Mouse (Mus musculus) lung, embryonic 14.5 days (tissue): ENCODE data around the gene Myog. TPM values are rescaled to one million over a fixed set of nuclear protein-coding genes. Genes with fewer than 3 reads are reported as not detected.

ENCODE experiments used
- ATAC-seq: fragments of 200-750 bp; cut with Nextera tagmentation; 2 replicates; pipeline ENCODE4 v1.8.0; 2017; ENCODE audit warnings: mild to moderate bottlenecking, moderate TSS enrichment, moderate library complexity; ENCODE audit not compliant: insufficient read depth
- DNase-seq: peaks from one replicate; pipeline ENCODE4 v3.0.0-alpha.2; 2015
- H3K27ac ChIP-seq: fragments of 300-500 bp; sonication (generic); 2 replicates; pipeline ENCODE4 v1.5.1; 2014; ENCODE audit warnings: low read depth, mild to moderate bottlenecking, moderate library complexity
- H3K27me3 ChIP-seq: fragments of 300-500 bp; sonication (generic); 2 replicates; pipeline ENCODE4 v1.6.1; 2014; ENCODE audit warnings: low read length, control low read depth; ENCODE audit not compliant: insufficient read depth
- H3K36me3 ChIP-seq: fragments of 300-500 bp; sonication (generic); 2 replicates; pipeline ENCODE4 v1.6.1; 2014; ENCODE audit warnings: control low read depth; ENCODE audit not compliant: insufficient read depth
- H3K4me1 ChIP-seq: fragments of 300-500 bp; sonication (generic); 2 replicates; pipeline ENCODE4 v1.6.1; 2014; ENCODE audit warnings: antibody characterized with exemption, control low read depth; ENCODE audit not compliant: insufficient read depth
- H3K4me2 ChIP-seq: fragments of 300-500 bp; sonication (generic); 2 replicates; pipeline ENCODE4 v1.6.1; 2014; ENCODE audit warnings: mild to moderate bottlenecking
- H3K4me3 ChIP-seq: fragments of 300-500 bp; sonication (generic); 2 replicates; pipeline ENCODE4 v1.5.1; 2014; ENCODE audit warnings: low read depth, low read length
- H3K9ac ChIP-seq: fragments of 300-500 bp; sonication (generic); 2 replicates; pipeline ENCODE4 v1.6.1; 2014
- H3K9me3 ChIP-seq: fragments of 300-500 bp; sonication (generic); 2 replicates; pipeline ENCODE4 v1.6.1; 2016; ENCODE audit warnings: low read depth, low read length, control low read depth
- CTCF ChIP-seq: IDR thresholded peaks from 2 replicates; pipeline ENCODE4 v1.5.1; 2016; ENCODE audit warnings: antibody characterized with exemption, low read depth
- WGBS: fragments of 180-500 bp; shearing (Covaris S2); extraction: QIAGEN DNeasy Blood & Tissue Kit; methylation state at CpG from one replicate; pipeline ENCODE4 v1.1.7; 2014; 5-methylcytosine and 5-hydroxymethylcytosine counted together
- polyA plus RNA-seq: library from polyadenylated mRNA; unstranded; fragments of >200 nt; fragmentation: Nextera tagmentation; extraction: Ambion mirVana; gene quantifications from 2 replicates; pipeline ENCODE4 v1.2.1, GENCODE M21; 2014

Myog gene
- polyA plus RNA-seq = not detected in 2 replicates

- Histone ChIP-seq H3K27ac (no peak within 1 kb of the TSS), H3K9ac (no peak within 1 kb of the TSS), H3K9me3 (no peaks in the 10 kb centered on the region), H3K27me3 (no peaks in the 10 kb centered on the region), H3K4me2 (no peak within 1 kb of the TSS), H3K4me1 (no peaks in the 10 kb centered on the region; the same call in 1 of the 2 replicates), H3K36me3 (no peaks in the 10 kb centered on the region), H3K4me3 (no peak within 1 kb of the TSS)
- no peak; the same call in 1 of the 2 replicates for ATAC-seq
- DNase-seq = no peak
- TF ChIP-seq CTCF = no peak
- WGBS = 37% methylated on average over 11 of the region's 11 CpGs
These were observed at the start of gene Myog for GRCm38 (mm10) chr1:134289598-134290099. Myog (plus strand) TSS chr1:134289989.

- no peak for TF ChIP-seq CTCF
- no peak for DNase-seq
- H3K27ac ChIP-seq = no peak overlapping the region
- peaks cover 8% of the 10 kb centered on the region for H3K4me1 ChIP-seq
- H3K4me3 ChIP-seq = no peak overlapping the region
- ATAC-seq = no peak
- H3K36me3 ChIP-seq = no peaks in the 10 kb centered on the region
- WGBS = 82% methylated on average over 9 of the region's 9 CpGs
- H3K9ac ChIP-seq = no peak overlapping the region
- H3K4me2 ChIP-seq = no peak overlapping the region
- peaks cover 18% of the 10 kb centered on the region for H3K27me3 ChIP-seq
- H3K9me3 ChIP-seq = no peaks in the 10 kb centered on the region
These were observed 49.1 kb upstream of the Myog start for GRCm38 (mm10) chr1:134240701-134241100.

DNA sequence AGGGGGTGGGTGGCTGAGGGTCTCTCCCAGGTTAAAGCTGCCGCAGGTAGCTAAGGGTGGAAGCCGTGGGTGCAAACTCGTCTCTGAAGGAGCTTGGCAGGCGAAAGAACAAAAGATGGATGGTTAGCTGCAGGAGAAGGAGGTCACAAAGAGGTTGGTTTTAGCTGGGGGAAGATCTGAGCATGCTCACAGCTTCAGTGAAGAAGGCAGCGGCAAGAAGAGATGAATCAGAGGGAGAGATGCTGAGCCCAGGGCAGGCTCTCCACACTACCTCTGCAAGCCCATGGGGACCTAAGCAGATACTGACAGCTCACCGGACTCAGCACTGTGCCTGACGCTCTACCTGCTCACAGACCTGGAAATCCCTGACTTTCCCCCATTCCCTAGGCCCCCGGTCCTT lies 48.5 kb upstream of the Myog start:
- H3K27ac ChIP-seq = no peak overlapping the region
- H3K9ac ChIP-seq = no peak overlapping the region
- TF ChIP-seq CTCF = no peak
- 49% methylated on average over 8 of the region's 8 CpGs for WGBS
- peaks cover 8% of the 10 kb centered on the region for H3K4me1 ChIP-seq
- no peaks in the 10 kb centered on the region for H3K9me3 ChIP-seq
- ATAC-seq = no peak
- no peak overlapping the region for H3K4me2 ChIP-seq
- no peak for DNase-seq
- H3K36me3 ChIP-seq = no peaks in the 10 kb centered on the region
- H3K4me3 ChIP-seq = no peak overlapping the region
- peaks cover 12% of the 10 kb centered on the region for H3K27me3 ChIP-seq

- 0 out of 2 replicates have a peak, but pooled peaks cover 4% of the 10 kb centered on the region for H3K27me3 ChIP-seq
- no peak for TF ChIP-seq CTCF
- no peaks in the 10 kb centered on the region for H3K9me3 ChIP-seq
- H3K4me1 ChIP-seq = peaks cover 8% of the 10 kb centered on the region
- no peak for DNase-seq
- no peak overlapping the region for H3K27ac ChIP-seq
- 60% methylated on average over 2 of the region's 2 CpGs for WGBS
- no peak overlapping the region for H3K4me2 ChIP-seq
- no peaks in the 10 kb centered on the region for H3K36me3 ChIP-seq
- no peak overlapping the region for H3K9ac ChIP-seq
- ATAC-seq = no peak
- no peak overlapping the region for H3K4me3 ChIP-seq
These were observed 47.5 kb upstream of the Myog start for GRCm38 (mm10) chr1:134242286-134242685.

DNA sequence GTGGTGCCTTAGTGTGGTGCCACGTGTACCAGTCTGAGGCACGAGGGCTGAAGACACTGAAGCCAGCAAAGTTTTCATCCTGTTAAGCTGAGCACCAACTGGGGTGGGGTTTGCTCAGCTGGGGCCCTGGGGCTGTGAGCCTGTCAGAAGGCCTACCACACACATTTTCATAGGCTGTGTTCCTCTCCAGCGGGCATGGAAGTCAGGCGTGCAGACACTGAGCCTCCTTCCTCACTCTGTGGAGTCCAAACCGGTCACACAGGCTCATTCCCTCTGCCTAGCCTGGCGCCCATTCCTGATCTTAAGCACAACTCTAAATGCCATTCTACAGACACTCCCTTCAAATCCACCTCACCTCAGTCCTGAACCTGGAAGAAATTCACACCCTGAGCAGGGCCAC lies 46.3 kb upstream of the Myog start:
- Histone ChIP-seq H3K9me3 (no peaks in the 10 kb centered on the region), H3K27me3 (no peaks in the 10 kb centered on the region), H3K27ac (no peak overlapping the region), H3K36me3 (no peaks in the 10 kb centered on the region), H3K4me1 (peaks cover 8% of the 10 kb centered on the region), H3K9ac (no peak overlapping the region), H3K4me3 (peak overlapping the region; percentile 15; the same call in 1 of the 2 replicates), H3K4me2 (no peak overlapping the region; the same call in 1 of the 2 replicates)
- 0 out of 2 replicates have a peak, but pooled peaks have one; percentile 10 for ATAC-seq
- TF ChIP-seq CTCF = no peak
- DNase-seq = peak; percentile 28
- 70% methylated on average over 6 of the region's 6 CpGs for WGBS

DNA sequence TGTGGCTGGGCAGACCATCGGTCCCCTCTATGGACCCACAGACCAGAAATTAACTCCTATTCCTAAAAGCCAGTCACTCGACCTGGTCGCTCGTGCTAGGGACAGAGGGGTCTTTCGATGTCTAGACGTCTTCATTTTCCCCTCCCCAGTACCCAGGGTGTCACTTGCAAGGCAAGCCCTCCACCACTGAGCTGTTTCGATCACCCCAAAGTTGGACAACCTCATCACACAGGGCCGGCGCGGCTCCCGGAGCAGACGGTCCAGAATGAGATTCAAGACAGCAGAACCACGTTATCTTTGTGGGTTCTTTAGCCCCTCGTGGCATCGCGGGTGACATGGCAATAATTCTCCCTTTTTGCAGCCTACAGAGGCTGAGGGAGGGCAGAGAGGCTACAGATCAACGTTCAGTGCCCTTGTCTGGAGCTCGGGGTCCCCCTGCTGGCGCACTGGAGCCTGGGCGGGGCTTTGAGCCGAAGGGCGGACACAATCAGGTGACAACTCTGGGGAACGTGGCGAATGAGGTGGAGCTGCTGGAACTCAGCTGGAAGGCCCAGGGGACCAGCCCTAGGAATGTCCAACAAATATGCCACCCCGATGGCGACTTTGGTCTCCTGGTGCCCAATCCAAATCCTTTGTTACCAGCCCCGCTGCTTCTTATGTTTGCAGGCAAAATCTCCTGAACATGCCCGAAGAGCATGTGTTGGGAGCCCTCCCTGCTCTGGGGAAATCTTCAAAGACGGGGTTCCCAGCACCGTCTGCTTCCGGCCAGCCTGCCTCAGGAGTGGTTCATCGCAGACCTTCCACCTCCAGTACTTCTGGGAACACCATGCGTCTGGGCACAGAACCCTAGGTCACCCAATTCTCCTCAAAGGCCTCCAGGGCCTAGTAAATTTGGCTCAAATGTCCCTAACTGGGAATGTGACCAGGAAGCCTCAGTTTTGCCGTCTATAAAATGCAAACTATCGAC lies 45.6 kb upstream of the Myog start:
- 19% methylated on average over 35 of the region's 35 CpGs for WGBS
- Histone ChIP-seq H3K4me3 (peak overlapping the region; percentile 15; the same call in 1 of the 2 replicates), H3K36me3 (no peaks in the 10 kb centered on the region), H3K9ac (peak overlapping the region; percentile 42; the same call in 1 of the 2 replicates), H3K4me2 (peak overlapping the region; percentile 55), H3K27ac (no peak overlapping the region), H3K4me1 (peaks cover 8% of the 10 kb centered on the region), H3K9me3 (no peaks in the 10 kb centered on the region), H3K27me3 (no peaks in the 10 kb centered on the region)
- TF ChIP-seq CTCF = peak; percentile 98
- ATAC-seq (peak; percentile 91), DNase-seq (peak; percentile 92)

DNA sequence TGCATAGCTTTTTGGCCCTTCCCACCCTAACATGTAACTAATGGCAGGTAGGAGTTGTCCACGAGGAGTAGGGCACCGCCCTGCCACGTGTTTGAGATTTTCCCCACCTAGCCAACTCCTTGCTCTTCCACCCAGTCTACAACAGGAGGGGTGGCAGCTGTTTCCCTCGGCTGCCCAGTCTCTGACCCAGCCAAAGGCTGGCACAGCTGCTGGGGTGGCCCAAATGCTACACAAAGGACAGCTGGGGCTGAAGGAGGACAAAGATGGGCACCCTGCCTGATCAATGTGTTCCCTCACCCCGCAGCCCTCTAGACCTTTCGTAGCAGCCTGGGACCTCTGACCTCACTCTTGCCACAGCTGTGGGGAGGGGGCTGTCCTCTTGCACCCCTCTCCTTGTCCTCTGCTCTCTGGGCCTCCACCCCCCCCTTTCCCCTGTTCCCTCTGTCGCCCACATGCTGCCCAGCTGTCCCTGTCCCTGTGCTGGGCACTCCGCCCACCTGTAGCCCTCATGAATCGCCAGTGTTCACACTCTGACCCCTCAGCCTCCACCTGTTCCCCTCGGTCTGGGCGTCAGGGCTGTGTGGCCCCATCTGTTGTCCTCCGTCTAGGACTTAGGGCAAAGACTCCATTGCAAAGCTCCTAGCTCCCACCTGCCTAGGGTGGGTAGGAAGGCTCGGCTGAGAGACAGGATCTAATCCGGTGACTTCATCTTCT lies 44.6 kb upstream of the Myog start:
- ATAC-seq (no peak), DNase-seq (no peak)

More for the DNA sequence above, 44.6 kb upstream of the Myog start:
- 71% methylated on average over 14 of the region's 14 CpGs for WGBS
- H3K9me3 ChIP-seq = no peaks in the 10 kb centered on the region
- H3K4me3 ChIP-seq = no peak overlapping the region
- TF ChIP-seq CTCF = no peak
- H3K27ac ChIP-seq = no peak overlapping the region
- H3K36me3 ChIP-seq = no peaks in the 10 kb centered on the region
- no peak overlapping the region for H3K9ac ChIP-seq
- no peak overlapping the region for H3K4me2 ChIP-seq
- peaks cover 8% of the 10 kb centered on the region for H3K4me1 ChIP-seq
- H3K27me3 ChIP-seq = no peaks in the 10 kb centered on the region
